Mouse (Mus musculus) CH12.LX (cell line): ENCODE measurements around the gene Ttc9b.

Source experiments
- CTCF ChIP-seq, 2 experiments: IDR thresholded peaks in 1 of 2; conservative IDR thresholded peaks in 1 of 2; 2 replicates each; pipeline ENCODE4 v1.5.1; 2011 to 2012; ENCODE audit warnings: low read depth in 2 of 2, low read length in 2 of 2, improper control_type of control experiment in 1 of 2, inconsistent platforms in 1 of 2, mild to moderate bottlenecking in 1 of 2, moderate library complexity in 1 of 2
- GABPA ChIP-seq: IDR thresholded peaks from 2 replicates; pipeline ENCODE4 v1.6.1; 2012; ENCODE audit warnings: low read depth, low read length, improper control_type of control experiment, inconsistent platforms; ENCODE audit not compliant: insufficient replicate concordance
- HCFC1 ChIP-seq: IDR thresholded peaks from 2 replicates; pipeline ENCODE4 v1.6.1; 2012; ENCODE audit warnings: low read depth, mild to moderate bottlenecking, inconsistent platforms, low read length, improper control_type of control experiment
- JUND ChIP-seq: conservative IDR thresholded peaks from 2 replicates; pipeline ENCODE4 v1.6.1; 2011; ENCODE audit warnings: low read depth, low read length, improper control_type of control experiment
- MAX ChIP-seq: IDR thresholded peaks from 2 replicates; pipeline ENCODE4 v1.6.1; 2011; ENCODE audit warnings: low read length, improper control_type of control experiment
- POLR2A ChIP-seq: IDR thresholded peaks from 2 replicates; pipeline ENCODE4 v1.6.1; 2011; ENCODE audit warnings: low read depth, mild to moderate bottlenecking, improper control_type of control experiment, low read length
- SMC3 ChIP-seq: IDR thresholded peaks from 2 replicates; pipeline ENCODE4 v1.6.1; 2011; ENCODE audit warnings: low read depth, low read length, improper control_type of control experiment
- TCF12 ChIP-seq: IDR thresholded peaks from 2 replicates; pipeline ENCODE4 v1.6.1; 2014; ENCODE audit warnings: low read depth, mild to moderate bottlenecking, inconsistent platforms, low read length, improper control_type of control experiment
- ZC3H11A ChIP-seq: IDR thresholded peaks from 2 replicates; pipeline ENCODE4 v1.6.1; 2012; ENCODE audit warnings: low read depth, mild to moderate bottlenecking, inconsistent platforms, low read length, improper control_type of control experiment

DNA sequence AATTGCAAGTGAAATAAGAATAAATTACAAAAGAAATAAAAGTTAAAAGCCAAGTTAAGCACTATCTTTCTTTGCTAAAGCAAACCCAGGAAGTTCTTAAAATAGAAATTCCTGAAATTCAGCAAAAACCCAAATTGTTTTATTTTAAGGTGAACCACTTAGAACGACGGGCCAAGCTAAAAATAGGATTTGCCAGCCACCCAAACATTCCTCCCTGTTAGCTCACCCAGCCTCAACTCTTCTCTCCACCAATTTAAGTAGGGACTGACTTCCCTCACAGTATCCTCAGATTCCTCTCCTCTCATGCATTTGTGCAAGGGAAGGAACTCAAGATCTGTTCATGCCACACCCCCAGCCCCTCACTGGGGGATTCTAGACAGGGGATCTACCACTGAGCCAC lies 29.5 kb downstream of the Ttc9b start:
- TF ChIP-seq GABPA (no peak), ZC3H11A (no peak), SMC3 (no peak), CTCF (conservative IDR thresholded peaks at IDR 0.05 in 1 of 2, IDR thresholded peaks at IDR 0.05 in 1 of 2; ENCODE audit: low read depth in 2 of 2, low read length in 2 of 2) (no peak), HCFC1 (no peak), POLR2A (no peak), TCF12 (no peak), MAX (no peak), JUND (no peak)
